Mouse (Mus musculus) adrenal gland, adult 8-10 months (tissue): ENCODE results near the gene Ptov1. TPM values are rescaled to one million over a fixed set of nuclear protein-coding genes. Genes with fewer than 3 reads are reported as not detected.
"Not testable (repeated sequence)": the region's sequence is repeated elsewhere in the genome, so short reads cannot be mapped to it uniquely, and the experiment has no call there.

Experiments
- DNase-seq: peaks from one replicate; pipeline ENCODE4 v3.0.0; 2022
- total RNA-seq, 4 experiments: library from RNA; stranded (reverse); gene quantifications; 2 replicates each; pipeline ENCODE4 v1.2.4; 2022

The Ptov1 gene
- total RNA-seq, 4 experiments from 2014 or later, result 273 to 304 (median 292) TPM

- peak; percentile 47 for DNase-seq
Measured at GRCm38 (mm10) chr7:44888256-44889105, 18.9 kb upstream of the Ptov1 start.

GRCm38 (mm10) chr7:44886964-44887363 lies 17.4 kb upstream of the Ptov1 start:
- no peak for DNase-seq

GRCm38 (mm10) chr7:44884637-44885036 lies 15.0 kb upstream of the Ptov1 start:
- no peak for DNase-seq

GRCm38 (mm10) chr7:44883036-44883435 lies 13.4 kb upstream of the Ptov1 start:
- peak; percentile 67 for DNase-seq

- DNase-seq, result no peak
Measured at GRCm38 (mm10) chr7:44877833-44878232, 8.2 kb upstream of the Ptov1 start.

- not testable (repeated sequence) for DNase-seq
Measured at GRCm38 (mm10) chr7:44871774-44872173, 2.2 kb upstream of the Ptov1 start.

GRCm38 (mm10) chr7:44871181-44871580 lies 1.6 kb upstream of the Ptov1 start:
- DNase-seq, result no peak

GRCm38 (mm10) chr7:44870614-44871013 lies 1.0 kb upstream of the Ptov1 start:
- DNase-seq, result no peak

- DNase-seq, result peak; percentile 70
Measured at GRCm38 (mm10) chr7:44868919-44869696, 480 bp downstream of the Ptov1 start.

GRCm38 (mm10) chr7:44868465-44868864 lies 1.1 kb downstream of the Ptov1 start:
- no peak for DNase-seq

GRCm38 (mm10) chr7:44867802-44868201 lies 1.8 kb downstream of the Ptov1 start:
- no peak for DNase-seq

GRCm38 (mm10) chr7:44867010-44867702 lies 2.4 kb downstream of the Ptov1 start:
- peak; percentile 51 for DNase-seq

- peak; percentile 91 for DNase-seq
Measured at GRCm38 (mm10) chr7:44866276-44867009, 3.1 kb downstream of the Ptov1 start.

- DNase-seq, result peak; percentile 45
Measured at GRCm38 (mm10) chr7:44864595-44865542, 4.7 kb downstream of the Ptov1 start.

GRCm38 (mm10) chr7:44863982-44864494 lies 5.5 kb downstream of the Ptov1 start:
- DNase-seq, result no peak

- DNase-seq, result no peak
Measured at GRCm38 (mm10) chr7:44863210-44863609, 6.4 kb downstream of the Ptov1 start.

GRCm38 (mm10) chr7:44862434-44862833 lies 7.2 kb downstream of the Ptov1 start:
- DNase-seq, result no peak

- DNase-seq, result no peak
Measured at GRCm38 (mm10) chr7:44861429-44861816, 8.2 kb downstream of the Ptov1 start.

- DNase-seq, result no peak
Measured at GRCm38 (mm10) chr7:44860576-44861428, 8.8 kb downstream of the Ptov1 start.

GRCm38 (mm10) chr7:44859896-44860295 lies 9.7 kb downstream of the Ptov1 start:
- DNase-seq, result no peak
